9 mouse cellular contexts compared by ENCODE assay signal in genomic region chr5:120516221-120516984, GRCm38 (mm10). TPM values are rescaled to one million over a fixed set of nuclear protein-coding genes. Genes with fewer than 3 reads are reported as not detected.
DNase-seq lines count a peak whose midpoint lies in the region; ATAC-seq and TF ChIP-seq lines count a peak whose summit lies in the region.
"Had no signal": no experiment of that assay in that cellular context is flagged by ENCODE, and none has a peak within 500 bp of the region (broad histone marks: within the 10 kb centered on the region; RNA-seq: fewer than 3 reads in every experiment).

No protein-coding gene starts in this region.

- H3K4me2 ChIP-seq in liver, embryonic 11.5 days, result no peak overlapping the region
- H3K4me2 ChIP-seq in stomach, postnatal 0 days (replicated peaks; ENCODE audit: low read depth), result no peak overlapping the region
- no peak overlapping the region for H3K4me2 ChIP-seq in forebrain, embryonic 15.5 days (replicated peaks)
- H3K4me2 ChIP-seq: hindbrain, embryonic 15.5 days had no signal

- peaks cover 53% of the 10 kb centered on the region for H3K4me1 ChIP-seq in heart, embryonic 10.5 days
- H3K4me1 ChIP-seq in liver, embryonic 11.5 days (replicated peaks; ENCODE audit: control insufficient read depth, insufficient read depth, low read length), result peaks cover 15% of the 10 kb centered on the region
- peaks cover 2% of the 10 kb centered on the region; the same call in 1 of the 2 replicates for H3K4me1 ChIP-seq in stomach, postnatal 0 days (replicated peaks; ENCODE audit: control insufficient read depth, insufficient read depth)
- H3K4me1 ChIP-seq in forebrain, embryonic 15.5 days, result peaks cover 11% of the 10 kb centered on the region

- H3K27ac ChIP-seq in heart, embryonic 10.5 days, result peak overlapping the region; percentile 60
- H3K27ac ChIP-seq in liver, embryonic 11.5 days (ENCODE audit: low read depth, low read length), result no peak overlapping the region
- peak overlapping the region; percentile 67 for H3K27ac ChIP-seq in stomach, postnatal 0 days (replicated peaks)
- H3K27ac ChIP-seq in forebrain, embryonic 15.5 days (replicated peaks), result no peak overlapping the region
- H3K27ac ChIP-seq: hindbrain, embryonic 15.5 days had no signal

- H3K27me3 ChIP-seq in heart, embryonic 10.5 days (ENCODE audit: insufficient read depth, poor library complexity, severe bottlenecking), result peaks cover 30% of the 10 kb centered on the region; the same call in 1 of the 2 replicates
- no peaks in the 10 kb centered on the region for H3K27me3 ChIP-seq in liver, embryonic 11.5 days (replicated peaks; ENCODE audit: control insufficient read depth, insufficient read depth, low read length)
- H3K27me3 ChIP-seq in stomach, postnatal 0 days (ENCODE audit: control insufficient read depth, insufficient read depth, low read length), result no peaks in the 10 kb centered on the region
- no peaks in the 10 kb centered on the region; the same call in 1 of the 2 replicates for H3K27me3 ChIP-seq in forebrain, embryonic 15.5 days

- H3K4me3 ChIP-seq in heart, embryonic 10.5 days, result no peak overlapping the region
- no peak overlapping the region for H3K4me3 ChIP-seq in liver, embryonic 11.5 days (ENCODE audit: low read depth, low read length)
- H3K4me3 ChIP-seq in stomach, postnatal 0 days (ENCODE audit: low read depth, low read length), result no peak overlapping the region
- no peak overlapping the region for H3K4me3 ChIP-seq in forebrain, embryonic 15.5 days
- H3K4me3 ChIP-seq: hindbrain, embryonic 15.5 days had no signal

- TF ChIP-seq EP300 in stomach, postnatal 0 days (optimal IDR thresholded peaks at IDR 0.05), result no peak

- DNase-seq in urinary bladder, postnatal 25 days (ENCODE audit: low spot score), result peak; percentile 26
- no peak for DNase-seq in urinary bladder, postnatal 10 days (ENCODE audit: low spot score)
- no peak for DNase-seq in heart, embryonic 10.5 days (ENCODE audit: low spot score)
- no peak for DNase-seq in liver, embryonic 11.5 days (ENCODE audit: low spot score)
- no peak for DNase-seq in stomach, postnatal 0 days (ENCODE audit: low spot score)
- DNase-seq in right cerebral cortex, postnatal 4 days, result no peak
- DNase-seq in left cerebral cortex, postnatal 14 days (ENCODE audit: low spot score in 2 of 2), result no peak

- WGBS in heart, embryonic 10.5 days, result 31% methylated on average over 15 of the region's 15 CpGs
- 55% methylated on average over 15 of the region's 15 CpGs for WGBS in liver, embryonic 11.5 days
- WGBS in stomach, postnatal 0 days, result 45% methylated on average over 15 of the region's 15 CpGs
- WGBS in forebrain, embryonic 15.5 days, result 72% methylated on average over 15 of the region's 15 CpGs

- TF ChIP-seq CTCF in stomach, postnatal 0 days (IDR thresholded peaks at IDR 0.05; ENCODE audit: low read depth), result no peak

- no peak overlapping the region for H3K9ac ChIP-seq in liver, embryonic 11.5 days (ENCODE audit: low read depth, low read length)
- H3K9ac ChIP-seq in stomach, postnatal 0 days (ENCODE audit: low read length), result no peak overlapping the region
- H3K9ac ChIP-seq in forebrain, embryonic 15.5 days (replicated peaks), result no peak overlapping the region
- H3K9ac ChIP-seq: hindbrain, embryonic 15.5 days had no signal

- H3K36me3 ChIP-seq in heart, embryonic 10.5 days, result no peaks in the 10 kb centered on the region; the same call in 1 of the 2 replicates
- H3K36me3 ChIP-seq in liver, embryonic 11.5 days (ENCODE audit: control insufficient read depth, insufficient read depth, low read length), result no peaks in the 10 kb centered on the region
- H3K36me3 ChIP-seq in stomach, postnatal 0 days (ENCODE audit: control insufficient read depth, insufficient read depth, low read length), result no peaks in the 10 kb centered on the region
- no peaks in the 10 kb centered on the region for H3K36me3 ChIP-seq in forebrain, embryonic 15.5 days
- H3K36me3 ChIP-seq: hindbrain, embryonic 15.5 days had no signal

- ATAC-seq in liver, embryonic 11.5 days (replicated peaks; ENCODE audit: low FRiP score), result peak; percentile 30; the same call in 1 of the 2 replicates
- ATAC-seq in stomach, postnatal 0 days (ENCODE audit: low FRiP score, low TSS enrichment), result peak; percentile 11; the same call in 1 of the 2 replicates
- ATAC-seq in forebrain, embryonic 15.5 days (replicated peaks), result no peak

- H3K9me3 ChIP-seq in heart, embryonic 10.5 days, result no peaks in the 10 kb centered on the region
- H3K9me3 ChIP-seq in liver, embryonic 11.5 days (ENCODE audit: control insufficient read depth, low read length), result no peaks in the 10 kb centered on the region
- H3K9me3 ChIP-seq in stomach, postnatal 0 days (ENCODE audit: control insufficient read depth, low read length), result no peaks in the 10 kb centered on the region
- no peaks in the 10 kb centered on the region for H3K9me3 ChIP-seq in forebrain, embryonic 15.5 days
- H3K9me3 ChIP-seq: hindbrain, embryonic 15.5 days had no signal

- intact Hi-C loops in left cerebral cortex, postnatal 14 days (cut with DNase I), result no loop called here

RNA-seq across cellular contexts. Expression of gene Slc8b1, which starts 5.4 kb away (rescaled TPM):
- 4.2 and 5.9 TPM in 2 replicates for polyA plus RNA-seq in heart, embryonic 10.5 days (2016; fragmentation: Nextera tagmentation; extraction: Ambion mirVana)
- 5.1 and 5.5 TPM in 2 replicates for polyA plus RNA-seq in liver, embryonic 11.5 days (2014; fragmentation: Nextera tagmentation; extraction: Ambion mirVana)
- polyA plus RNA-seq in stomach, postnatal 0 days (2015; fragmentation: Nextera tagmentation; extraction: Ambion mirVana), result 4.9 and 5.2 TPM in 2 replicates
- 2.2 and 2.4 TPM in 2 replicates for polyA plus RNA-seq in forebrain, embryonic 15.5 days (2015; fragmentation: Nextera tagmentation; extraction: Ambion mirVana)
- total RNA-seq in left cerebral cortex, postnatal 14 days (2021), result 1 to 10 TPM; 5.2 to 5.4 TPM

RNA-seq across cellular contexts. Expression of gene Plbd2, which starts 13.0 kb away (rescaled TPM):
- 43.9 and 46.6 TPM in 2 replicates for polyA plus RNA-seq in heart, embryonic 10.5 days (2016; fragmentation: Nextera tagmentation; extraction: Ambion mirVana)
- 32.8 and 35.1 TPM in 2 replicates for polyA plus RNA-seq in liver, embryonic 11.5 days (2014; fragmentation: Nextera tagmentation; extraction: Ambion mirVana)
- polyA plus RNA-seq in stomach, postnatal 0 days (2015; fragmentation: Nextera tagmentation; extraction: Ambion mirVana), result 42.6 and 45.9 TPM in 2 replicates
- 24.0 and 25.6 TPM in 2 replicates for polyA plus RNA-seq in forebrain, embryonic 15.5 days (2015; fragmentation: Nextera tagmentation; extraction: Ambion mirVana)
- 10 to 100 TPM; 77.4 to 81.8 TPM for total RNA-seq in left cerebral cortex, postnatal 14 days (2021)

RNA-seq across cellular contexts. Expression of gene Sds, which starts 40.1 kb away (rescaled TPM):
- polyA plus RNA-seq in heart, embryonic 10.5 days (2016; fragmentation: Nextera tagmentation; extraction: Ambion mirVana), result 0.16 and 0.23 TPM in 2 replicates
- not detected in 2 replicates for polyA plus RNA-seq in liver, embryonic 11.5 days (2014; fragmentation: Nextera tagmentation; extraction: Ambion mirVana)
- not detected in 2 replicates for polyA plus RNA-seq in stomach, postnatal 0 days (2015; fragmentation: Nextera tagmentation; extraction: Ambion mirVana)
- not detected in 2 replicates for polyA plus RNA-seq in forebrain, embryonic 15.5 days (2015; fragmentation: Nextera tagmentation; extraction: Ambion mirVana)
- total RNA-seq in left cerebral cortex, postnatal 14 days (2021), result not detected
- polyA plus RNA-seq: hindbrain, embryonic 15.5 days had no signal

RNA-seq across cellular contexts. Expression of gene Sdsl, which starts 43.8 kb away (rescaled TPM):
- polyA plus RNA-seq in heart, embryonic 10.5 days (2016; fragmentation: Nextera tagmentation; extraction: Ambion mirVana), result 7.5 and 7.7 TPM in 2 replicates
- 2.3 and 2.5 TPM in 2 replicates for polyA plus RNA-seq in liver, embryonic 11.5 days (2014; fragmentation: Nextera tagmentation; extraction: Ambion mirVana)
- 16.2 and 16.8 TPM in 2 replicates for polyA plus RNA-seq in stomach, postnatal 0 days (2015; fragmentation: Nextera tagmentation; extraction: Ambion mirVana)
- polyA plus RNA-seq in forebrain, embryonic 15.5 days (2015; fragmentation: Nextera tagmentation; extraction: Ambion mirVana), result 2.3 and 2.6 TPM in 2 replicates
- total RNA-seq in left cerebral cortex, postnatal 14 days (2021), result 1 to 10 TPM; 5.1 to 5.4 TPM

Comparison
In these comparisons a context has a peak if more than half of its experiments do, and no peak if none do; other contexts are left out.
1. H3K27ac ChIP-seq: peak in heart, embryonic 10.5 days (single experiment) and stomach, postnatal 0 days (single experiment); none in liver, embryonic 11.5 days (single experiment) and forebrain, embryonic 15.5 days (single experiment).